Mouse (Mus musculus) hindbrain, embryonic 14.5 days (tissue): ENCODE results near the gene Zfp712. TPM values are rescaled to one million over a fixed set of nuclear protein-coding genes. Genes with fewer than 3 reads are reported as not detected.

ENCODE experiments used
- ATAC-seq: fragments of 200-750 bp; cut with Nextera tagmentation; 2 replicates; pipeline ENCODE4 v1.8.0; 2017; ENCODE audit warnings: moderate number of reproducible peaks, mild to moderate bottlenecking, moderate TSS enrichment, moderate library complexity; ENCODE audit not compliant: low FRiP score
- DNase-seq: peaks from one replicate; pipeline ENCODE4 v3.0.0-alpha.2; 2015; ENCODE audit warnings: low spot score
- H3K27ac ChIP-seq: fragments of 300-500 bp; sonication (generic); 2 replicates; pipeline ENCODE4 v1.5.1; 2014; ENCODE audit warnings: mild to moderate bottlenecking, moderate library complexity
- H3K27me3 ChIP-seq: fragments of 300-500 bp; sonication (generic); 2 replicates; pipeline ENCODE4 v1.6.1; 2014; ENCODE audit warnings: mild to moderate bottlenecking, low read length, mixed read lengths; ENCODE audit not compliant: control insufficient read depth, insufficient read depth
- H3K36me3 ChIP-seq: fragments of 300-500 bp; sonication (generic); replicated peaks from 2 replicates; pipeline ENCODE4 v1.6.1; 2014; ENCODE audit not compliant: control insufficient read depth, insufficient read depth
- H3K4me1 ChIP-seq: fragments of 300-500 bp; sonication (generic); replicated peaks from 2 replicates; pipeline ENCODE4 v1.6.1; 2014; ENCODE audit warnings: antibody characterized with exemption, low read length, mixed read lengths; ENCODE audit not compliant: control insufficient read depth, insufficient read depth
- H3K4me2 ChIP-seq: fragments of 300-500 bp; sonication (generic); replicated peaks from 2 replicates; pipeline ENCODE4 v1.6.1; 2014; ENCODE audit warnings: mild to moderate bottlenecking, moderate library complexity
- H3K4me3 ChIP-seq: fragments of 300-500 bp; sonication (generic); replicated peaks from 2 replicates; pipeline ENCODE4 v1.5.1; 2014; ENCODE audit warnings: mild to moderate bottlenecking, low read length
- H3K9ac ChIP-seq: fragments of 300-500 bp; sonication (generic); 2 replicates; pipeline ENCODE4 v1.6.1; 2014
- H3K9me3 ChIP-seq: fragments of 300-500 bp; sonication (generic); 2 replicates; pipeline ENCODE4 v1.6.1; 2016; ENCODE audit warnings: low read length; ENCODE audit not compliant: control insufficient read depth
- WGBS: fragments of 180-500 bp; shearing (Covaris S2); extraction: QIAGEN DNeasy Blood & Tissue Kit; methylation state at CpG from one replicate; pipeline ENCODE4 v1.1.7; 2014; 5-methylcytosine and 5-hydroxymethylcytosine counted together
- polyA plus RNA-seq: library from polyadenylated mRNA; unstranded; fragments of >200 nt; fragmentation: Nextera tagmentation; extraction: Ambion mirVana; gene quantifications from 2 replicates; pipeline ENCODE4 v1.2.1, GENCODE M21; 2014

Gene Zfp712
- polyA plus RNA-seq, 1 experiment from 2014 or later, result 8.0 TPM

DNA sequence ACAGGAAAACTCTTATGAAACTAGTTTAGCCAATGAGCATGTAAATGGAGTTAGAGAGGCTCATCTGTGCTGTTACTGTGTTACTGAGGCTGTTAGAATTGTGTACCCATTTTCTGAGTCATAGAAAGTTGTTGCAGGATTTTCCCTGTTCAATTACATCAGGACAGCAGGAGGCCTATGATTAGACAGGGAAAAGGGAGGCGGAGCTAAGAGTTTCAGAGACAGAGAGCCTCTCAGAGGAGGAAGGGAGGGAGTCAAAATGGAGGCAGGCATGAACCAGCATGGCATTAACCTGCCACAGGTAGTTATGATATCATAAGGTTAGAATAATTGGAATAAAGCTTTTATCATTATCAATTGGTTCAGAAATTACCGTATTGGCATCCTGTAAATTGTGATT lies 11.8 kb upstream of the Zfp712 start:
- Histone ChIP-seq H3K4me3 (no peak overlapping the region), H3K9me3 (peaks cover 58% of the 10 kb centered on the region), H3K27ac (no peak overlapping the region), H3K4me2 (no peak overlapping the region), H3K36me3 (peaks cover 54% of the 10 kb centered on the region), H3K27me3 (no peaks in the 10 kb centered on the region), H3K4me1 (no peaks in the 10 kb centered on the region), H3K9ac (no peak overlapping the region)
- 99% methylated on average over 2 of the region's 2 CpGs for WGBS
- DNase-seq (no peak), ATAC-seq (no peak)

DNA sequence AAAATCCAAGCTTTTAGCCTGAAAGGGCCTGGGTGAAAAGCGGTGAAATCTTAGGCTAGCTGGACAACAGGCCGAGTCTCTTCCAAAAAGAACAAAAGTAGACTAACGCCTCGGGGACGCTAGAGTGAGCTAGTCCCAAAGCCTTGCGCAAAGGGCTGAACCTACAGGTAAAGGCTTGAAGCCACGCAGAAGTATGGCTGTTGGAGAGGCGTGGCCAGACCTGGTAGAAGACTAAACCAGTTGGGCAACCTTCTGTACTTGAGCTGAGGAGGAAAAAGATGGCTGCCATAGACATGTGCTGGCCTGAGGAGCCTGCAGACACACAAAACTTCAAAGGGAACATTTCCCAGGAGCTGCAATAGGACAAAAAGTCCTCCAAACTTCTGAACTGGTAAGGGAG lies 4.4 kb upstream of the Zfp712 start:
- Histone ChIP-seq H3K36me3 (peaks cover 14% of the 10 kb centered on the region), H3K27ac (no peak overlapping the region), H3K4me3 (no peak overlapping the region), H3K9me3 (peaks cover 28% of the 10 kb centered on the region), H3K4me1 (peaks cover under 1% of the 10 kb centered on the region; the same call in 1 of the 2 replicates), H3K27me3 (no peaks in the 10 kb centered on the region), H3K9ac (no peak overlapping the region), H3K4me2 (no peak overlapping the region)
- 90% methylated on average over 8 of the region's 8 CpGs for WGBS
- ATAC-seq, result no peak
- no peak for DNase-seq

DNA sequence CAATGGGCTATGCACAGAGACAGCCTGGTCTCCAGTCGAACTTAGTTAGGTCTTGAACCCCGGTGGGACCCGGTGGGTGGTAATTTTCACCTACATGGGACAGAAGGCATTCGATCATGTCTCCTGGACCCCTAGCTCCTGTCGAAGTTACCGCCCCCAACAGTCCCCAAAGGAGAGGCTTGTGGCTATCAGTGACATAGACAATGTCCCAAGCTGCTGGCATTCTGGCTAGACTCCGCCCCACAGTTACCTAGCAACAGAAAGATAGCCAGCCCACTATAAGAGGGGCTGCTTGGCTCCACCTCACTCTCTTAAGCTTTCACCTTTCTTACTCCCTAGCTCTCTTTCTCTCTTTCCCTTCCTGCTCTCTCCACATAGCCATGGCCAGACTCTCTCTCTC lies 1.5 kb upstream of the Zfp712 start:
- ATAC-seq, result no peak
- no peak for DNase-seq
- Histone ChIP-seq H3K27ac (no peak overlapping the region), H3K4me2 (no peak overlapping the region), H3K9me3 (peaks cover 5% of the 10 kb centered on the region; the same call in 1 of the 2 replicates), H3K9ac (no peak overlapping the region), H3K27me3 (no peaks in the 10 kb centered on the region), H3K4me3 (no peak overlapping the region), H3K4me1 (peaks cover 6% of the 10 kb centered on the region), H3K36me3 (no peaks in the 10 kb centered on the region)
- WGBS, result 59% methylated on average over 7 of the region's 7 CpGs

DNA sequence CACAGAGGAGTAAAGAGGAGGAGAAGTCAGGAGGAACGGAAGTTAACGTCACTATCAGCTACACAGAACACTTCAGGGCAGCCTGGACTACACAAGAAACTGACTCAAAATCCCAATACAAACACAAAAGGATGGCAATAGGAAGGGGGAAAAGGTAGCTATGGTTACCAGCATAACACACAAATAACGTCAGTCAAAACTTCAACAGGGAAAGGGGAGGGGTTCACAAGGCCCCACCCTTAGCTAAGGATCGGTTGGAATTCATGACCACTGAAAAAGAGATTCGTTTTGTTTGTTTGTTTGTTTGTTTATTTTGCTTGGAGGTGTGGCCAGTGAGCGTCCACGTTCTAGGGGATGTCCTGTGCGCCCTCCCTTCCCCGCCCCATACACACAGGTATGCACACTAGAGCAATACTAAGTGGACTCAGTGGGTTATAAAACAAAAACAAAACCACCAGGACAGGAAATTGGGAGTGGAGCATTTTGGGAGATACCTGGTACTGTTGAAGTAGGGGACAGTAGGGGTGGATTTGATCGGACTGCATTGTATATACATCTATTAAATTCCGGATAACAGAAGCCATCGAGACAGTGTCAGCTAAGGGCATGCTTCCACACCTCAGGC lies 697 bp downstream of the Zfp712 start:
- Histone ChIP-seq H3K4me2 (peak overlapping the region; percentile 72), H3K36me3 (no peaks in the 10 kb centered on the region), H3K27ac (peak overlapping the region; percentile 74), H3K9ac (peak overlapping the region; percentile 76), H3K9me3 (peaks cover 11% of the 10 kb centered on the region; the same call in 1 of the 2 replicates), H3K4me1 (peaks cover 6% of the 10 kb centered on the region), H3K4me3 (peak overlapping the region; percentile 62), H3K27me3 (no peaks in the 10 kb centered on the region)
- DNase-seq (no peak), ATAC-seq (peak; percentile 43)
- 3% methylated on average over 12 of the region's 12 CpGs for WGBS

Other genes with a start within 250 kb of the Zfp712 start
- 3.0 and 3.8 TPM in 2 replicates for gene Gm10767, start 156.3 kb downstream of the Zfp712 start, polyA plus RNA-seq
- 9.7 and 11.0 TPM in 2 replicates for gene Zfp708, start 36.8 kb upstream of the Zfp712 start, polyA plus RNA-seq
- gene Gm28557, start 47.4 kb upstream of the Zfp712 start, polyA plus RNA-seq, result 1.8 and 2.4 TPM in 2 replicates
- gene Rslcan18, start 55.1 kb upstream of the Zfp712 start, polyA plus RNA-seq, result 0.09 TPM in 1 of 2 replicates, not detected in the other
- 5.7 and 5.8 TPM in 2 replicates for gene Zfp759, start 60.5 kb upstream of the Zfp712 start, polyA plus RNA-seq
- gene Rsl1, start 112.0 kb upstream of the Zfp712 start, polyA plus RNA-seq, result 4.4 and 5.1 TPM in 2 replicates
- gene Zfp455, start 133.3 kb upstream of the Zfp712 start, polyA plus RNA-seq, result 2.1 and 2.3 TPM in 2 replicates
- gene Zfp458, start 217.3 kb upstream of the Zfp712 start, polyA plus RNA-seq, result 6.2 and 6.7 TPM in 2 replicates
- gene Zfp457, start 245.3 kb upstream of the Zfp712 start, polyA plus RNA-seq, result 1.2 and 1.3 TPM in 2 replicates